Mouse (Mus musculus) neural tube, embryonic 10.5 days (tissue): ENCODE data around the gene Cdh6.
A peak's percentile ranks its signal among the peaks of the same experiment; 100 is the strongest.

Experiments used
- DNase-seq: peaks from one replicate; pipeline ENCODE4 v3.0.0-alpha.2; 2017; ENCODE audit warnings: low spot score; ENCODE audit errors: extremely low spot score

The Cdh6 gene

GRCm38 (mm10) chr15:13173071-13173778 lies at the start of gene Cdh6:
TSS of gene Cdh6 (minus strand) at chr15:13173675.
- DNase-seq = peak; percentile 79

- DNase-seq = no peak
Observed at GRCm38 (mm10) chr15:13219727-13220454, 46.4 kb upstream of the Cdh6 start.

- no peak for DNase-seq
Observed at GRCm38 (mm10) chr15:13217800-13218199, 44.3 kb upstream of the Cdh6 start.

- DNase-seq = no peak
Observed at GRCm38 (mm10) chr15:13217161-13217560, 43.7 kb upstream of the Cdh6 start.

- DNase-seq = no peak
Observed at GRCm38 (mm10) chr15:13212956-13213355, 39.5 kb upstream of the Cdh6 start.

GRCm38 (mm10) chr15:13212027-13212685 lies 38.7 kb upstream of the Cdh6 start:
- no peak for DNase-seq

GRCm38 (mm10) chr15:13210186-13210585 lies 36.7 kb upstream of the Cdh6 start:
- DNase-seq = no peak

- no peak for DNase-seq
Observed at GRCm38 (mm10) chr15:13208716-13209115, 35.2 kb upstream of the Cdh6 start.

- DNase-seq = no peak
Observed at GRCm38 (mm10) chr15:13196237-13196636, 22.8 kb upstream of the Cdh6 start.

GRCm38 (mm10) chr15:13194048-13194447 lies 20.6 kb upstream of the Cdh6 start:
- no peak for DNase-seq

- peak; percentile 37 for DNase-seq
Observed at GRCm38 (mm10) chr15:13193076-13193475, 19.6 kb upstream of the Cdh6 start.

- DNase-seq = no peak
Observed at GRCm38 (mm10) chr15:13183661-13184060, 10.2 kb upstream of the Cdh6 start.

- no peak for DNase-seq
Observed at GRCm38 (mm10) chr15:13181430-13181829, 8.0 kb upstream of the Cdh6 start.

GRCm38 (mm10) chr15:13181014-13181413 lies 7.5 kb upstream of the Cdh6 start:
- no peak for DNase-seq

GRCm38 (mm10) chr15:13175978-13176377 lies 2.5 kb upstream of the Cdh6 start:
- no peak for DNase-seq

- DNase-seq = peak; percentile 32
Observed at GRCm38 (mm10) chr15:13174618-13174980, 1.1 kb upstream of the Cdh6 start.

- DNase-seq = no peak
Observed at GRCm38 (mm10) chr15:13173840-13174617, 554 bp upstream of the Cdh6 start.

- DNase-seq = peak; percentile 61
Observed at GRCm38 (mm10) chr15:13172365-13173070, 957 bp downstream of the Cdh6 start.

GRCm38 (mm10) chr15:13171486-13172364 lies 1.8 kb downstream of the Cdh6 start:
- peak; percentile 20 for DNase-seq
